ENCODE assay signal across 8 mouse cellular contexts in the genomic region with DNA sequence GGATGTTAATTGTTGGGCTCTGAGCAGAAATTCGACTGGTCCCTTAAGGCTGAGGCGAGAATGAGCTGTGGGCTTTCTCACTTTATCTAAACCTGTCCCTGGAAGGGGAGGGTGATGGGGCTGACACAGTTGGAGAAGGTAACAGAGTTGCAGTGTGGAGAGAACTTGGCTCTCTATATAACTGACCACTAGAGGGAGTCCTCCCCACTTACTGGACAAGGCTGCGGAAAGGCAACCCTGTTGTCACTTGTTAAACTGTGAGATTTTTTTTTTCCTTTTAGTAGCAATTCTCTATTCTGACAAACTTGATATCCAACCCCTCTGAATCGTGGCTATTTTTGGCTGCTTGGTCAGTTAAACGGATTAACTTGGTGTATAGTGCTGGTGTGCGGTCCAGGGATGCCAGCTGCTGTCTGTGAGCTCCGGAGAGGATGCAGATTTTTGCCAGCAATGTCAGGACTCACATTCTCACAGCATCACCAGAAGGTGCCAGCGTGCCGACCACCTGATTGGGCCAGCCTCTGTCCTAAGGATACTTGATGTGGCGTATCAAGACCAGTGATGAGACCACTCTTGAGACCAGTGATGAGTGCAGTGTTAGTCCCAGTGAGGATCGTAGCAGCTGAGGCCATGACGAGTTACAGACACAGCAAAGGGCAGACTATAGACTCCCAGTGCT.
DNase-seq lines count a peak whose midpoint lies in the region; ATAC-seq lines count a peak whose summit lies in the region.

No protein-coding gene starts in this region.

- 32% methylated on average over 12 of the region's 12 CpGs for WGBS in heart, embryonic 11.5 days (ENCODE audit: insufficient replicate concordance)

- no peak overlapping the region for H3K4me2 ChIP-seq in heart, embryonic 11.5 days

- intact Hi-C loops in heart, postnatal 10 days (cut with DNase I) = loop anchor here (1.0 to 10.0 kb wide), 4 partner anchors 94 to 1460 kb away; no protein-coding TSS in a partner anchor

- H3K27ac ChIP-seq in heart, embryonic 11.5 days (ENCODE audit: low read depth, low read length) = no peak overlapping the region

- no peak for ATAC-seq in heart, embryonic 11.5 days (replicated peaks; ENCODE audit: insufficient number of reproducible peaks, low FRiP score, low TSS enrichment)

- H3K4me3 ChIP-seq in heart, embryonic 11.5 days (ENCODE audit: low read depth, low read length) = no peak overlapping the region

- no peaks in the 10 kb centered on the region; the same call in 1 of the 2 replicates for H3K9me3 ChIP-seq in heart, embryonic 11.5 days (replicated peaks; ENCODE audit: control insufficient read depth, low read length)

- DNase-seq in heart, adult 8-10 months (ENCODE audit: low spot score) = peak; percentile 57
- peak; percentile 52 for DNase-seq in Muller cell, postnatal 12 days (ENCODE audit: inconsistent ontology term)
- DNase-seq in cerebellum, postnatal 36 days = peak; percentile 26 to 46
- DNase-seq in heart, postnatal 10 days = peak; percentile 53 to 71
- DNase-seq in kidney, postnatal 14 days = peak; percentile 60
- DNase-seq in mesoderm, embryonic 11.5 days (ENCODE audit: low read depth, low spot score) = peak; percentile 74
- peak; percentile 40 for DNase-seq in telencephalon, adult 2 months (ENCODE audit: low read depth, low spot score)

- H3K4me1 ChIP-seq in heart, embryonic 11.5 days (ENCODE audit: control insufficient read depth, insufficient read depth, low read length) = no peaks in the 10 kb centered on the region; the same call in 1 of the 2 replicates

- H3K9ac ChIP-seq in heart, embryonic 11.5 days (ENCODE audit: low read depth, low read length) = no peak overlapping the region

- no peaks in the 10 kb centered on the region for H3K36me3 ChIP-seq in heart, embryonic 11.5 days (ENCODE audit: control insufficient read depth, insufficient read depth, low read length)

- no peaks in the 10 kb centered on the region for H3K27me3 ChIP-seq in heart, embryonic 11.5 days (ENCODE audit: control insufficient read depth, insufficient read depth, low read length)
